In genomic region chr9:110333896-110334259, GRCm38 (mm10) we compare ENCODE assay signal across 8 mouse cellular contexts. TPM values are rescaled to one million over a fixed set of nuclear protein-coding genes. Genes with fewer than 3 reads are reported as not detected.
DNase-seq lines count a peak whose midpoint lies in the region; ATAC-seq lines count a peak whose summit lies in the region.

No protein-coding gene starts in this region.

- ATAC-seq in kidney, embryonic 16.5 days (ENCODE audit: low FRiP score, low TSS enrichment) = peak; percentile 20; the same call in 1 of the 2 replicates
- ATAC-seq in hindbrain, embryonic 15.5 days (ENCODE audit: low FRiP score, low read depth) = no peak
- ATAC-seq in midbrain, embryonic 13.5 days = peak; percentile 52

- peak overlapping the region; percentile 93 for H3K4me2 ChIP-seq in kidney, embryonic 16.5 days (replicated peaks; ENCODE audit: low read depth, low read length)
- peak overlapping the region; percentile 76 for H3K4me2 ChIP-seq in hindbrain, embryonic 15.5 days
- H3K4me2 ChIP-seq in midbrain, embryonic 13.5 days (replicated peaks) = peak overlapping the region; percentile 90

- H3K27ac ChIP-seq in kidney, embryonic 16.5 days (ENCODE audit: low read length) = peak overlapping the region; percentile 46; the same call in 1 of the 2 replicates
- H3K27ac ChIP-seq in brown adipose tissue, adult 24 weeks (replicated peaks; ENCODE audit: low read depth, low read length) = no peak overlapping the region
- peak overlapping the region; percentile 68; the same call in 1 of the 2 replicates for H3K27ac ChIP-seq in hindbrain, embryonic 15.5 days (replicated peaks)
- H3K27ac ChIP-seq in midbrain, embryonic 13.5 days = no peak overlapping the region

- H3K27me3 ChIP-seq in kidney, embryonic 16.5 days (ENCODE audit: insufficient read depth, low read length) = no peaks in the 10 kb centered on the region
- no peaks in the 10 kb centered on the region for H3K27me3 ChIP-seq in hindbrain, embryonic 15.5 days
- H3K27me3 ChIP-seq in midbrain, embryonic 13.5 days = no peaks in the 10 kb centered on the region

- H3K36me3 ChIP-seq in kidney, embryonic 16.5 days (ENCODE audit: insufficient read depth, low read length) = no peaks in the 10 kb centered on the region
- no peaks in the 10 kb centered on the region for H3K36me3 ChIP-seq in hindbrain, embryonic 15.5 days
- H3K36me3 ChIP-seq in midbrain, embryonic 13.5 days = no peaks in the 10 kb centered on the region

- H3K9me3 ChIP-seq in kidney, embryonic 16.5 days (ENCODE audit: low read length) = no peaks in the 10 kb centered on the region
- no peaks in the 10 kb centered on the region for H3K9me3 ChIP-seq in hindbrain, embryonic 15.5 days
- no peaks in the 10 kb centered on the region for H3K9me3 ChIP-seq in midbrain, embryonic 13.5 days

- peak overlapping the region; percentile 86 for H3K4me3 ChIP-seq in kidney, embryonic 16.5 days (ENCODE audit: low read length)
- H3K4me3 ChIP-seq in brown adipose tissue, adult 24 weeks (ENCODE audit: insufficient read depth, low read depth, low read length) = peak overlapping the region; percentile 72
- peak overlapping the region; percentile 92 for H3K4me3 ChIP-seq in hindbrain, embryonic 15.5 days
- peak overlapping the region; percentile 85 for H3K4me3 ChIP-seq in midbrain, embryonic 13.5 days (replicated peaks)

- 9% methylated on average over 12 of the region's 12 CpGs for WGBS in kidney, embryonic 16.5 days
- WGBS in hindbrain, embryonic 15.5 days = 12% methylated on average over 12 of the region's 12 CpGs
- 9% methylated on average over 12 of the region's 12 CpGs for WGBS in midbrain, embryonic 13.5 days

- H3K4me1 ChIP-seq in kidney, embryonic 16.5 days (ENCODE audit: insufficient read depth, low read length) = peaks cover 7% of the 10 kb centered on the region
- no peaks in the 10 kb centered on the region; the same call in 1 of the 2 replicates for H3K4me1 ChIP-seq in brown adipose tissue, adult 24 weeks (ENCODE audit: control insufficient read depth, insufficient read depth, insufficient read length, low read length)
- peaks cover 23% of the 10 kb centered on the region for H3K4me1 ChIP-seq in hindbrain, embryonic 15.5 days (replicated peaks)
- peaks cover 17% of the 10 kb centered on the region for H3K4me1 ChIP-seq in midbrain, embryonic 13.5 days (replicated peaks)

- DNase-seq in kidney, postnatal 36 days = no peak
- no peak for DNase-seq in urinary bladder, postnatal 14 days (ENCODE audit: low spot score)
- no peak for DNase-seq in layer of hippocampus, adult 9-10 months (ENCODE audit: low spot score)
- DNase-seq in ovary, postnatal 10 days (ENCODE audit: low spot score) = no peak

- peak overlapping the region; percentile 78 for H3K9ac ChIP-seq in kidney, embryonic 16.5 days (replicated peaks; ENCODE audit: low read length)
- H3K9ac ChIP-seq in hindbrain, embryonic 15.5 days = peak overlapping the region; percentile 71
- H3K9ac ChIP-seq in midbrain, embryonic 13.5 days (replicated peaks) = peak overlapping the region; percentile 81

RNA-seq across cellular contexts. Expression of gene Scap, which starts 0.8 kb away (rescaled TPM):
- polyA plus RNA-seq in kidney, embryonic 16.5 days (2015; fragmentation: Nextera tagmentation; extraction: Ambion mirVana) = 37.7 and 38.7 TPM in 2 replicates
- 14.6 and 18.7 TPM in 2 replicates for polyA plus RNA-seq in brown adipose tissue, adult 24 weeks (2012; ENCODE audit: insufficient read depth, insufficient read length, missing spikeins)
- 60.6 and 63.3 TPM in 2 replicates for polyA plus RNA-seq in hindbrain, embryonic 15.5 days (2015; fragmentation: Nextera tagmentation; extraction: Ambion mirVana)
- 40.6 and 41.9 TPM in 2 replicates for polyA plus RNA-seq in midbrain, embryonic 13.5 days (2015; fragmentation: Nextera tagmentation; extraction: Ambion mirVana)

RNA-seq across cellular contexts. Expression of gene Elp6, which starts 28.9 kb away (rescaled TPM):
- 29.6 and 32.4 TPM in 2 replicates for polyA plus RNA-seq in kidney, embryonic 16.5 days (2015; fragmentation: Nextera tagmentation; extraction: Ambion mirVana)
- 4.9 and 6.4 TPM in 2 replicates for polyA plus RNA-seq in brown adipose tissue, adult 24 weeks (2012; ENCODE audit: insufficient read depth, insufficient read length, missing spikeins)
- polyA plus RNA-seq in hindbrain, embryonic 15.5 days (2015; fragmentation: Nextera tagmentation; extraction: Ambion mirVana) = 41.8 and 42.1 TPM in 2 replicates
- polyA plus RNA-seq in midbrain, embryonic 13.5 days (2015; fragmentation: Nextera tagmentation; extraction: Ambion mirVana) = 46.1 and 46.2 TPM in 2 replicates

Comparison
In these comparisons a context has a peak if more than half of its experiments do, and no peak if none do; other contexts are left out.
1. H3K27ac ChIP-seq: peak in kidney, embryonic 16.5 days (single experiment) and hindbrain, embryonic 15.5 days (single experiment); none in brown adipose tissue, adult 24 weeks (single experiment) and midbrain, embryonic 13.5 days (single experiment).
2. Peak in every context shown above with its lines, with median percentiles within 50 percentile points of each other: H3K4me2 ChIP-seq, H3K4me3 ChIP-seq and H3K9ac ChIP-seq.